Mouse (Mus musculus) liver (tissue): Measurements from ENCODE around the gene Naglu.

Experiments
- DNase-seq: peaks from one replicate; pipeline ENCODE4 v3.0.0-alpha.2; 2020; ENCODE audit warnings: mixed read lengths

Naglu gene

GRCm38 (mm10) chr11:101057860-101058259 lies 12.0 kb upstream of the Naglu start:
- DNase-seq: peak; percentile 85

DNA sequence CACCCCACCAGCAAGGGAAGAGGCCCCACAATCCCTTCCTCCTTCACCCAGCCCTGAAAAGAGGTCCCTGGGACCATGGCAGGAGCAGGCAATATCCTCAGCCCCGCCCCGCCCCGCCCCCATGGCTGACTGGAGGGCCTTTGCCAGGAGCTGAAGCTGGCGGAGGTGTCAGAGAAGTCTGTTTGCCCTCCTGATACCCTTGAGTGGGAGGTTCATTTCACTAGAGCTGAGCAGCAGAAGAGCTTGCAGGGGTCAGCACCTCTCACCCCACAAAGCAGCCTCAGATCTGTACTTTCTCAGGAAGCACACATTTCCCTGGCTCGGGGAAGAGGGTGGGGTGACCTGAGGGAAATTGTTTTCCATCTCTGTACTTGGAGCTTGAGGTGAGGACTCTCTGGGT lies 11.1 kb upstream of the Naglu start:
- peak; percentile 56 for DNase-seq

DNA sequence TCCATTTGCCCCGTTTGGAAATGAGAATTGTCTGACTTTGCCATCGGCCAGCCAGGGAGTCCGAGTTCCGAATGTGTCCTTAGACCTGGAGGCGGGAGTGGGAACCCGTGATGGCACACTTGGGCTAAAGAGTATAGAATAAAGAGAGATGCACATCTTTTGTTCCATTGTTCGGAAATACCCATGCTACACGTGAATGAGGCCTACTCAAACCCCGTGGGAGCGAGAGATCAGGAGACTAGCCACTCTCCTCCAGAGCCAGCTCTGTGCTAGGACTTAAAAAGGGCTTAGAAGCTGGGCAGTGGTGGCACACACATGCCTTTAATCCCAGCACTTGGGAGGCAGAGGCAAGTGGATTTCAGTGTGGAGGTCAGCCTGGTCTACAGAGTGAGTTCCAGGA lies 10.3 kb upstream of the Naglu start:
- DNase-seq: no peak

DNA sequence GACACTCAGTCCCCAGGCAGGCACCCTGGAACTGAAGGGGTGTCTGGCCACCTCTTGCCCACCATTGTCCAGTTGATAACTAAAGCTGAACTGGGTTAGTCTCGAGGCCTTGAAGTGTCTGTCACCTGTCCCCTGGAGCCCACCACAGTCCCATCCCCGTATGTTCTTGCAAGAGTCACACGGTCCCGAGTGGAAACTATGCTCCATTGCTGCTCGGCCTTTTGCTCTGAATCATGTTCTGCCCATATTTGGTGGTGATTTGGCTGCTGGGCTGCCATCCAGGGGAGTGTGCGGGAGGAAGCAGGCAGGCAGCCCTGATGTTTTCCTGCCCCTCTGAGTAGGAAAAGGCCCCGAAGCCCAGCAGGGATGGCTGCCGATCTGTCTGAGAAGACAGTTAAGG lies 9.7 kb upstream of the Naglu start:
- DNase-seq: no peak

- no peak for DNase-seq
These were observed 8.8 kb upstream of the Naglu start for GRCm38 (mm10) chr11:101061049-101061448.

- DNase-seq: no peak
These were observed 7.5 kb upstream of the Naglu start for GRCm38 (mm10) chr11:101062165-101062884.

GRCm38 (mm10) chr11:101062971-101063675 lies 6.7 kb upstream of the Naglu start:
- no peak for DNase-seq

DNA sequence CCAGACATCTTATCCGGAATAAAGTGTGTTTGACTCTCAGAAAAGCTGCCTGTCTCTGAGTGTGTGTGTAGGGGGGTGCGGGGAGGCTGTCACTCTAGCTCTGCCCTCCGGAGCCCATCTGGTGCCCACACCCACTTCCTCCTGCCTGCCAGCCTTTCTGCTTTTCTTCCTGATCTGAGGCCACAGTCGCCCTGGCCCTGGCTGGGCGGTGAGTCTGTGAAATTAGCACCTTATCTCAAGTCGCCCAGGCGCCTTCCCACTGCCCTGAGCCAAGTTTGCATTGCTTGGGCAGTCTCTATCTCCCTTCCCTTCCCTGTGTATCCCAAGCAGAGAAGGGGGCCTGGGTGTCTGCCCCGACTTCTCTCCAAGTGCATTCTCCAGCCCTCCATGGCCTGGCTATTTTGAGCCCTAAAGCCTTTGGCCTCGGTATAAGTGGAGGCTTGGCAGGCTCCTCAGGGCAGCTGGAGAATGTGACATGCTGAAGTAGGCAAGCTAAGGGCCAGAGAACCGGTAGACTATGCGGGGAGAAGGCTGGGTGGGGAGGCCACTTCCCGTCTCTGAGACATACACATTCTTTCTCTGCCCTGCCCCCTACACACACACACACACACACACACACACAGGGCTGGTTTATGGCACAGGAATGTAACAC lies 6.0 kb upstream of the Naglu start:
- peak; percentile 95 for DNase-seq

GRCm38 (mm10) chr11:101064462-101064861 lies 5.3 kb upstream of the Naglu start:
- DNase-seq: no peak

DNA sequence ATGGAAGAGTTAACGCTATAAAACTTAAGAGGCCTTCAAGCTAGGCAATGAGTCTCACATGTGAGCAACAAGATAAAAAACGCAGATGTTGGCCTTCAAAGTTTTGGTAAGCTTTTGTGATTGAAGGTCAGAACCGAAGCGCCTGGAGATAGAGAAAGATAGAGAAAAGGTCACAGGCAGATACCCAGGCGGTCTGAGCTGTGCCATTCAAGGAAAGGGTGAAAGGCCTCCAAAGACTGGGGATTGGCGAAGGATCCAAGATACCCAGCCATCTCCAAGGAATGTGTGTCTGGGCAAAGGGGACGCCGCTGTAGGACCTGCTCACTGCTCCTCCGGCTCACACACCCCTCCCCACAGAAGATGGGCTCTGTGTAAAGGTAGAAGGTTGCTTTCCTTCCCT lies 4.8 kb upstream of the Naglu start:
- DNase-seq: no peak

- peak; percentile 89 for DNase-seq
These were observed 3.0 kb upstream of the Naglu start for GRCm38 (mm10) chr11:101066549-101067412.

DNA sequence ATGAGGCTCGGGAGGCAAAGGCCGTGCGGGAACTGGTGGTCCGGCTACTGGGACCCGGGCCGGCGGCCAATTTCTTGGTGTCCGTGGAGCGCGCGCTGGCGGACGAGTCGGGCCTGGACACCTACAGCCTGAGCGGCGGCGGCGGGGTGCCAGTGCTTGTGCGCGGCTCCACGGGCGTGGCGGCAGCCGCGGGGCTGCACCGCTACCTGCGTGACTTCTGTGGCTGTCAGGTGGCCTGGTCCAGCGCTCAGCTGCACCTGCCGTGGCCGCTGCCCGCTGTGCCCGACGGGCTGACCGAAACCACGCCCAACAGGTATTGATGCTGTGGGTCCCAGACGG lies 346 bp downstream of the Naglu start:
- DNase-seq: no peak

DNA sequence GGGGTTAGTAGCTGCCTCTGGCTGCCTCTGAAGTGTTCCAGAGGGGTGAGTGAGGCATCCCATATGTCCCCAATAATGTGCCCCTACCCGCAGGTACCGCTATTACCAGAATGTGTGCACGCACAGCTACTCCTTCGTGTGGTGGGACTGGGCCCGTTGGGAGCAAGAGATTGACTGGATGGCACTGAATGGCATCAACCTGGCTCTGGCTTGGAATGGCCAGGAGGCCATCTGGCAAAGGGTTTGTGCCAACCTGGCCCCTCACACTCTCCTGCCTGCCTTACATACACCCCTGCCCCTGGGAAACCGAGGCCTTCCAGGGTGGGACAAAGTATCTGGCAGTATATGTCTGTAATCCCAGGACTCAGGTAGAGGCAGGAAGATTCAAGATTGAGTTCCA lies 1.2 kb downstream of the Naglu start:
- DNase-seq: no peak

DNA sequence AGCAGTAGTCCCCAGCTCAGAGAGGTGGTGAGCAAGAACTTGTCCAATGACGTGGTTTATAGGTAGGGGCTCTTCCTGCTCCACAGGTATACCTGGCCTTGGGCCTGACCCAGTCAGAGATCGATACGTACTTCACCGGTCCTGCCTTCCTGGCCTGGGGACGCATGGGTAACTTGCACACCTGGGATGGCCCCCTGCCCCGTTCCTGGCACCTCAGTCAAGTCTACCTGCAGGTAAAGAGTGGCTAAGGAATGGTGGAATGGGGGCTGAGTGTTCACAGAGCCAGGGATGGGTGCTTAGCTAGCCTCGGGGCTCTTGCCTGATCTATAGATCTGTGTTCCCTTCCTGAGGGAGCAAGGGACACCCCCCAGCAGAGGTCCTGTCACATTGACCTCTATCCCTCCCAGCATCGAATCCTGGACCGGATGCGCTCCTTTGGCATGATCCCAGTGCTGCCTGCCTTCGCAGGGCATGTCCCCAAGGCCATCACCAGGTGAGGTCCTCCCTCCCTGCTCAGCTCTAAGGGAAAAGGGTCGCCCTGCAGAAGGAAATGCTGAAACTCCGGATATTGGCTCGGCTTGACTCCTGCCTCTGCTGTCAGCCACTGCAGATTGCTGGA lies 2.1 kb downstream of the Naglu start:
- DNase-seq: no peak

- no peak for DNase-seq
These were observed 8.3 kb downstream of the Naglu start, which contains the start of gene Hsd17b1 for GRCm38 (mm10) chr11:101078121-101078520. Hsd17b1 (plus strand) TSS chr11:101078411.

DNA sequence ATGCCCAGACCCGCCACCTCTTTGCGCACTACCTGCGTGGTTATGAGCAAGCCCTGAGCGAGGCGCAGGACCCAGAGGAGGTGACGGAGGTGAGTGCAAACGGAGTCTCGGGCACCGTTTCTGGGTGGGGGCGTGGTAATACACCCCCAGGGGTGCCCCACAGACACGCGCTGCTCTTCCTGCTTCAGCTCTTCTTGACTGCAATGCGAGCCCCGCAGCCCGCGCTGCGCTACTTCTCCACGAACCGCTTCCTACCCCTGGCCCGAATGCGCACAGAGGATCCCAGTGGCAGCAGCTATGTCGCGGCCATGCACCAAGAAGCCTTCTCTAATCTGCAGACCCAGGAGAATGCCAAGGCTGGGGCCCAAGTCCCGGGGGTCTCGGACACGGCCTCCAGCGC lies 9.9 kb downstream of the Naglu start:
- no peak for DNase-seq

DNA sequence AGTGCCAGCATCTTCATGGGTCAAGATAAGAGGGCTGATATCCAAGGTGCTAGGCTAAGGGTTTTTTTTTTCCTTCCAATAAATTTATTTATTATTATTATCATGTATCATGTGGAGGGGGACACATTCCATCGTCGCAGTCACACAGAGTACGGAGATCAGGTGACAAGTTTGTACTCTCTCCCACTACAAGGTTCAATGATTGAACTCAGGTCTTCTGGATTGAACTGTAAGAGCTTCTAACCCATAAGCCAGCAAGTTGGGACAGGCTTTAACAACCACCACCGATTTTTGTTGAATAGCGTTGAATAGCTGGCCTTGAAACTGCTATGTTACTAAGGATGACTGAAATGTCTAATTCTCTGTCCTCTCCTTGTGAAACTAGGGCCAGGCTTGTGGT lies 10.6 kb downstream of the Naglu start:
- DNase-seq: no peak

DNA sequence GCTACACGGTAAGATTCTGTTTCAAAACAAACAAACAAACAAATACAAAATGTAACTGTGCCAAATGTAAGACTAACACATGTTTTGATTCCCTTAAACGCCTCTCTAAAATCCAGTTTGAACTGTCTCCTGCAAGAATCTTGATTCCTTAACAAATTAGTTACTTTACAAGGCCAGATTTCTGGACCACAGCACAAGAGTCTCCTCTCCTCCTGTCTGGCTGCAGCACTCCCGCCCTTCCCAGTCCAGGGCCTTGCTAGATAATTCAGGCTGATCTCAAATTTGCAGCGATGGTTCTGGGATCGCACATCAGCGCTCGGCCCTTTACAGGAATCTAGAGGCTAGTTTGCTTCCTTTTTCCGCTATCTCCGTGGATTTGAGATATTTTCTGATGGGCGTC lies 11.8 kb downstream of the Naglu start:
- no peak for DNase-seq

DNA sequence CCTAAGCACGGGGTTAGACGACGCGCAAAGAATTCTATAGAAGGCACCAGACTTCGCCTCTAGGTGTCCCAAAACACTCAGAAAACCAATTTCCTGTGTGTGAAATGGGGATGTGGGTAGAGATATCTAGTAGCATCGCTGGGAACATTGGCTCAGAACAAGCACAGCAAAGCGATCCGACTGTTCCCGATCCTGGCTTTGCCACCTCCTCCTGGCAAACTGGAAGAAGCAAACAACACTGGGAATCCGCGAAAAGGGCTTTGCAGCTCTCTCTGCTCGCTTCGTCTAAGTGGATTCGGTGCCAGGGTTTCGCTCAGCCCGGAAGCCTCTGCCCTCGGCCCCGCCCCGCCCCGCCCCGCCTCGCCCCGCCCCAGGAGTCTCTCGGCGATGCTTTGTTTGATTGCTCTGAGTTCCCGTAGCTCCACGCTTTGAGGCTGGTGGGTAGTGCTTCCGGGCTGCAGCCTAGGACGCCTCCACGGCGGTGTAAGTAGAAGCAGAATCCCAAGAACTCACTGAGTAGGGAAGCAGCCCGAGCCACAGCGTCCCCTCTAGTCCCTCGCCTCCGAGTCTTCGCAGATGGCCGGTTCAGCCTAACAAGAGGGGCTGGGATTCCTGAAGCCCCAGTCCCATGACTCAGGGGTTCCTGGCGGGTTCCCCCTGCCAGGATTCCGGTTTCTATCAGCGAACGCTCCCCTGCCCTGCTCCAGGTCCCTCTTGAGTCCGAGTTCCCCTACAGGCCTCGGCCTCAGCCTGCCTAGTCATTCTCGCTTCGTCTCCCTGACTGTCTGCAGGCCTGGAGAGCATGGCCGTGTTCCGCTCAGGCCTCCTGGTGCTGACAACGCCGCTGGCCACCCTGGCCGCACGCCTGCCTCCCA lies 12.6 kb downstream of the Naglu start, which contains the start of gene Coasy:
Coasy (plus strand) TSS at position 358 of the 875 bp plus-strand sequence.
- DNase-seq: peak; percentile 93

DNA sequence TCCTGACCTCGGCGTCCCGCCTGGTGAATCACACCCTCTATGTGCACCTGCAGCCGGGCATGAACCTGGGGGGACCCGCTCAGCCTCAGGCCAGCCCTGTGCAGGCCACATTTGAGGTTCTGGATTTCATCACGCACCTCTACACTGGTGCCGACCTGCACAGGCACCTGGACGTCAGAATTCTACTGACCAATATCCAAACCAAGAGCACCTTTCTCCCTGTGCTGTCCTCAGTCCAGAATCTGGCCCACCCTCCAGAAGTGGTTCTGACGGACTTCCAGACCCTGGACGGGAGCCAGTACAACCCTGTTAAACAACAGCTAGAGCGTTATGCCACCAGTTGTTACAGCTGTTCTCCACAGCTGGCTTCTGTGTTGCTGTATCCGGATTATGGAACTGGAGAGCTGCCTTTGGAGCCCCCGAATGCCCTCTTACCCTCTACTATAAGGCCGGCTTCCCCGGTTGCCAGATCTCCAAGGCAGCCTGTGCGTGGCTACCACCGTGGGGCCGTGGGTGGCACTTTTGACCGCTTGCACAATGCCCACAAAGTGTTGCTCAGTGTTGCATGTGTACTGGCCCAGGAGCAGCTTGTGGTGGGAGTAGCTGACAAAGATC lies 13.4 kb downstream of the Naglu start:
- no peak for DNase-seq

DNA sequence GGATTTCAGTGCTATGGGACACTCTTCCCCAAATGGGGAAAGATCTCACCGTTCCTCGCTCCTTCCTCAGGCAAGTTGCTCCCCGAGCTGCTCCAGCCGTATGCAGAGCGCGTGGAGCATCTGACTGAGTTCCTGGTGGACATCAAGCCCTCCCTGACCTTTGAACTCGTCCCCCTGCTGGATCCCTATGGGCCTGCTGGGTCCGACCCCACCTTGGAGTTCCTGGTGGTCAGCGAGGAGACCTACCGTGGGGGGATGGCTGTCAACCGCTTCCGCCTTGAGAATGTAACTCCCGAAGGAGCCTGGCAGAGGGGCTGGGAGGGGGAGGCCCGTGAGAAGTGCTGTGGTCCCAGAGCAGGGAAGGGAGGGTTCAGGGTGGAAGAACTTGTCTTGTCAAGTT lies 14.4 kb downstream of the Naglu start:
- no peak for DNase-seq
